Mouse (Mus musculus): Measurements from ENCODE around the gene Nr3c2.

Gene Nr3c2

DNA sequence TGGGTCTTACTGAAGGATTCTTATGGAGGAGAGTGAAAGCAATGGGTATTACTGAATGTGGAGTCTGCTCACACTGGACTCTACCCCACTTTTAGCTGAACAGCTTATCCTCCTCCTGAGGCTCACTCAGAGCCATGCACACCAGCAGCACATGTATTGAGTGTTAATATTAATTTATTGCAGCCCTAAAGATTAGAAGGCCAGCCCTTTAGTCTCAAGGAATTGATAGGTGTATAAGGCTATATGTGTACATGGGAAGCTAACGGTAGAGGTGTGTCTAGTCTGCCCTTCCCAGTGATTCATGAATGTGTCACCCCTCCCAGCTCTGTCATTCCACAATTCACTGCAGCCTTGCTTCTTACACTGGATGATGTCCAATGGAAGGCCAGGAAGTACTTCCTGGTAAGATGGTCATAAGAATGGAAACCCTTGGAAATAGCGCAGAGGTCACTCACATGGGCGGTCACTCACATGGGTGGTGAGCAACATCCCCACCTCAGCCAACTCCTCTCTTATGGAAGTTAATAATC lies 156.3 kb downstream of the Nr3c2 start:
- no peak for DNase-seq (ENCODE audit: low spot score in 2 of 2)

DNA sequence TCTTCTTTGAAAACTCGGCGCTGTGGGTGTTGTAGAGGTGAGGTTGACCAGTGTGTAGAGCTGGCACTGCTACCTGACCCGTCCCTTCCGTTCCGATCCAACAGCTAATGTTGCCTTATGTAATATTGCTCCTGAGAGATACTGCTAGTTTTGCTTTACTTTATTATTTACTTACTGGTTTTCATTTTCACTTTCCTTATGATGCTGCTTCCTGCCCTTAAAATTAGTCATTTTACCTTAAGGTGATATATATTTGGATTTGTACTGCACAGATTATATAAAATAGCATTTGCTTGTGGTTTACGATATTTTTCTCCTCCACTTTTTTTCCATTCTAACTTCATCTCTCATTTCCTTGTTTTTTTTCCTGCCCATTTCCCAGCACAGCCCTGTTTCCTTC lies 157.6 kb downstream of the Nr3c2 start:
- DNase-seq (ENCODE audit: low spot score in 2 of 2), result no peak

DNA sequence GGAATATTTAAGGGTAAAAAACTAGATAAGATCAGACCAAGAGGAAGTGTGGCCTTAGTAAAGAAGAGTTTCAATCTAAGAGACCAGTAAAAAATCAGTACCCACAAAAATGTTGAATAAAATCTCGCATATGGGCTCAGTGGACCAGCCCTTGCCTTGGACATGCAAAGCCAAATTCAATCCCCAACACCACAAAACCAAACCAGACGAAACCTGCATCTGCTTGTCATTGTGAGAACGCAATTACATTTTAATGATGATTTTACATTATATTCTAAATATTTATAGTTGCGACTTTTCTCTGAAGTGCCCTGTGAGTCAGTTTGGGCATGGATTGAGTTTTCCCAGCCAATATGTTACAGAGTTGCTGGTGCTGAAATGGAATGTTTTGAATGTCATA lies 183.4 kb downstream of the Nr3c2 start:
- DNase-seq (ENCODE audit: low spot score in 2 of 2), result no peak

DNA sequence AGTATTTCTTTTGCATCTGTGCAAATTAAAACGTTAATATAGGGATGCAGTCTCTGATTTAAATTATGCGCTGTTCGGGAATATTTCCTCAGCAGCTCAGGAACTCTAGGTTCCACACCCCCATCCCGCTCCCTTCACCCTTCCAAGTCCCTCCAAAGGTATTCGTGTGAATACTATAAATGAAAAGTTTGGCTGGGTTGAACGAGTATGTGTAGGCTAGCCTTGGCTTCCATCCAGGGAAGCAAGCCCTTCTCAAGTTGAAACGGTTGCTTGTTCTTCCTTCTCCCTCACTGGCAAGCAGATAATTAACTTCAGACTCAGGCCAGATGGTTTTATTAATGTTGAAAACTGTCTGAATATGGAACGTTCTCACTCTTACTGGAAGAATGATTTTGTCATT lies 186.8 kb downstream of the Nr3c2 start:
- no peak for DNase-seq (ENCODE audit: low spot score in 2 of 2)

DNA sequence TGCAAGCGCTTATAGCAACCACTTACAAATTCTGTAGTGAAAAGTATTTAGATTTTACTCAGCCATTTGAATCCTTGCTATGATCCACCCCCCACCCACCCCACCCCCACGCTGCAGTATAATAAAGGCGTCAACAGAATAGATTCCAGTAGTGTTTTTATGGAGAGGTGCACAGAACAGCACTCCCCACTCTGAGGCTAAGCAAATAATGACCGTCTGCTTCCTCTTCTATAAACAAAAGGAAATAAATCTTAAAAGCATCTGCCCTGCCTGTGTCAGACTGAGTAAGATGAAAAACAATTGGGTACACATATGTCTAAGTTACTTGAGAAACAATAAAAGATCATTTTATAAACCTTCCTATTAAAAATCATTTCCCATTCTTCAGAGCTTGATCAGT lies 197.5 kb downstream of the Nr3c2 start:
- DNase-seq (ENCODE audit: low spot score in 2 of 2), result no peak

DNA sequence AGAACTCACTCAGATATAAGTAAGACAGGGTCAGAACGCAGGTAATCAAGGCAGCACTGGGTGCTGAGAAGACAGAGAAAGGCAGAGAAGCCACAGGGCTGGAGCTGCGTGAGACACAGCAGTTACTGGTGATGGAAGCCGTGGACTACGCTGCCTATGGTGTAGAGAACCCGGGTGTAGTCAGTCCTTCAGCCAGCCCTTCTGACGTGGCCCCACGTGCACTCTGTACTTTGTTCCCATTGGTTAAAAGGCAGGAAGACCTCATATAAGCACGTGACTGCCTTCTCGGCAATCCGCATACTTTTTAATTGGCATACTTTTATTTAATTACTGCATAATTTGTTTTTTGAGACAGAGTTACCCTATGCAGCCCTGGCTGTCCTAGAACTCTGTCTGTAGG lies 198.9 kb downstream of the Nr3c2 start:
- no peak for DNase-seq (ENCODE audit: low spot score in 2 of 2)

DNA sequence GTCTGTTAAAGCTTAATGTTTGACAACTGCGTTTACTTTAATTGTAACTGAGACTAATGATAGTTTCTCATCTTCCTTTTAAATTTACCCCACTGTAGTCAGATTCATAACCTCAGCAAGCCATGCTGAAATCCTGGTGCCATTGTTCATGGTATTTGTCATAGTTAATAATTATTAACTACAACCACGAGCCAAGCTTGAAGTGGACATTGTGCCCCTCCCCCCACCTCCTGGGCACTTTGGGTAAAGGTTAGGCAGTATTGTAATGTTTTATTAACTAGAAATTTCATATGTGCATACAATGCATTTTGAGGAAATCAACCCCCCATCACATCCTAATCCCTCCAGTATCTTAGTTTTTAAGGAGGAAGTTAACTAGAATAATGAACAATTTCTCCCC lies 201.1 kb downstream of the Nr3c2 start:
- no peak for DNase-seq (ENCODE audit: low spot score in 2 of 2)

DNA sequence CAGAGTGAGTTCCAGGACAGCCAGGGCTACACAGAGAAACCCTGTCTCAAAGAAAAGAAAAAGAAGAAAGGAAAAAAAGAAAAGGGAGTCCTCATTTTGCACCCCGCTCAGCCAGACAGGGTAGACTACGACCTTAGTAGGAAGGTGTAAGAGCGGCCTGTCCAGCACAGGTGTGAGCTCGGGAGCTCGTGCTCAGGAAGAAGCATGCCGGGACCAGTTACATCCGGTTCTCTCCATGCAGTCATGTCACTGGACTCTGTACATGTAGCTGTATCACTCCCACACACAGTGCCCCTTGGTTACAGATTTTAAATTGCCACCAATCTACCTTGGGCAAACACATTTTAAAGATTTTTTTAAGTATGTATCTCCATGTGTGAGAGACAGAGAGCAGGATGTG lies 203.6 kb downstream of the Nr3c2 start:
- no peak for DNase-seq (ENCODE audit: low spot score in 2 of 2)

DNA sequence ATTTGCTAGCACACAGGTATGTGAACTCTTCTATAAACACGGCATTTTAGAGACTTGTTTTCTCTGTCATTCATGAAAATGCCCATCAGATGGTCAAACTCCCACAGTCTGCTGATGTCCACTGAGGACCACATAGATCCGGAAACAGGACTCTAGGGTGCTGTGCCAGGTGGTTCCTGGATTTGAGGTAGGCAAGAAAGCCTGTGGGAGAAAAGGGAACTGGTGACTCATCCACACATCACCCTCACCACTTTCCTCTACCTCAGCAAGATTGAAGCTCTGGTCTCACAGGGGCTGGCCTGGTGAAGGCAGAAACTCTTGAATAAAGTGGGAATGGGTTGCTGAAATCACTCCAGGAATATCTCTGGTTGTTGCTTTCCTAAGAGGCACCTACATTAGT lies 213.5 kb downstream of the Nr3c2 start:
- no peak for DNase-seq (ENCODE audit: low spot score in 2 of 2)

DNA sequence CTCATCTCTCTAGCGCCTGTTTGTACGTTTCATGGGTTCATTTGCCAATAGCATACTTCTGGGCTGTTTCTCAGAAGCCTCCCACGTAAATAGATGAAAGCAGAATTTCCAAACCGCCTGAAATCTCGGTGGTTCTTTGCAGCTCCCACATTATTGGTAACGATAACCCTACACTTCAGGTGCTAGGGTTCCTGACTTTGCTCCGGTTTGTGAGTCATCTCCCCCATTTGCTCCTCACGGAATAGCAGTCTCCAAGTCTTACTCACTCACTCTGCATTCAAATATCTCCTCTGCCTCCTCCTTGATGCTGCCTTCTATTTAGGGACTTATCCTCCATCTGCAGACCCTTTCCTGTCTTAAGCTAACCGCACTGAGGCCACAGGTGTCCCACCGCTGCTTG lies 215.5 kb downstream of the Nr3c2 start:
- DNase-seq (ENCODE audit: low spot score in 2 of 2), result no peak

DNA sequence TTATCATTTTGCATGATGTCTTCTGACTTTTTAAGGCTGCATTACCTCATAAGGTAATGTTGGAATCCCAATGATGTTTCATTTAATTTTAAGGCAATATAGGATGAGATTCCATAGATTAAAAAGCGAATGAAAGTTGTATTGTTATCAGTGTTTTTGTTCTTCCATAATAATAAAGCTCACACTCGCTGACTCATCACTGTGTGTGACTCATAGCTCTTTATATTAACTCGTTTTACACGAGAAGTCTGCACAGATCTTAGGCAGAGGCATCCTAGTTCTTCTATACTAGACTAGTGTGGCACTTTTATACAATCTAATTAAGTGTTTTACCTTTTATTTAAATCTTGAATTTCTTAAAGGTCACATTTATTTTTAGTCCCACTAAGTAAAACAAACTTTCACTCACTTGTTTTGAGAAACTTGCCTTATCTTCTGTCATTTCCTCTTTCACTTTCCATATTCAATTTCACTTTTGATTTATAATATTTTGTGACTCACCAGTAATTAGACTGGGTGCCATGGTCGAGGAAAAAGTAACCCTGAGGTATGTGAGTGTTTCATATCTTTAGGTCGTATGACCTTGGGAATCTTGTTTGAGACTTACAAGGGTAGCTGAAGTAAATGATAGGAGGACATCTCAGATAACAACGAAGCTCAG lies 217.3 kb downstream of the Nr3c2 start:
- DNase-seq (ENCODE audit: low spot score in 2 of 2), result no peak

DNA sequence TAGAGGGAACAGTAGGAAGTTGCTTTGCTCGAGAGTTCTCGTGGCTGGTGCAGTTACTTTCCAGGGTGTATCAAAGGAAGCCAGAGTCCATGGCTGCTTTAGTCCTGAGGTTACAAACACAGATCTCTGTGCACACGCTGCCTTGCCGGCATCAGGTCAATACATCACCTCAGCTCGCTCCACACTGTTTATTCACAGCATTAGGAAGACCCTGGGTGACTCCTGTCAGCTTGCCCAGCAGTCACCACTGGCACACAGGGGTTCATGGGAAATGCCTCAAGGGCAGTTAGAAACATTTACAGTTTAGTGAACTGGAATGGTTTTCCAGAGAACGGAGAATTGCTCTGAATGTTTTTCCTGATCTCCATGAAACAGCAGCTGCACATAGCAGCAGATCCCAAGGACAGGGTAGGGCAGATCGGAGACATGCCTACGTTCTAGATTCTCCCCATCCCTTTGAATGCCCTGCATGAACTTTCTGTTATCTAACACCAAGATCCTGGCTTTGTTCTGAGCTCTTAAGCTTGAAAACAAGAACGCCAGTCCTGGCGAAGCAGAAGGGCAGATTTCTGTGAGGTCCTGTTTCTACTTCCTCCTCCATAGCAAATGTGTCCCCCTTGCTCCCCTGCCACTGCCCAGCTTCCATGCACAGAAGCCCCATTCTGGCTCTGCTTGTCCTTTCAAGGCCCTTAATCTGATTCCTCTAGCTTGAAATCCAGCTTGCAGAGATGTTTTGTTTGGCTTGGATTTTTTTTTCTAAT lies 221.7 kb downstream of the Nr3c2 start:
- no peak for DNase-seq (ENCODE audit: low spot score in 2 of 2)

DNA sequence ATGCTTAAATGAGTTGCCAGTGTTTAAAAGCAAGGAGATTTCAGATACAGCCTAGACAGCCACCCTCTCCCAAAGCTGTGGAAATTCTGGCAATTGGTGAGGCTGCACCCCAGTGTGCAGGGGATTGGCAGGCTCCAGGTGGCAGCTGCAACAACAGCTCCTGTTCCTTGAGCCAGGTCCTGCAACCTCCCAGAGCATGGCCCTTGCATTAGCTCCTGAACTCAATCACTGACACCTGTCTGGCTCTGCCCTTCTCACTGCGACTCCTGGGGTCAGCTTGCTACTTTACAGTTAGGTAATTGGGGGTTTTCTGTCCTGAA lies 222.3 kb downstream of the Nr3c2 start:
- DNase-seq (ENCODE audit: low spot score in 2 of 2), result no peak

DNA sequence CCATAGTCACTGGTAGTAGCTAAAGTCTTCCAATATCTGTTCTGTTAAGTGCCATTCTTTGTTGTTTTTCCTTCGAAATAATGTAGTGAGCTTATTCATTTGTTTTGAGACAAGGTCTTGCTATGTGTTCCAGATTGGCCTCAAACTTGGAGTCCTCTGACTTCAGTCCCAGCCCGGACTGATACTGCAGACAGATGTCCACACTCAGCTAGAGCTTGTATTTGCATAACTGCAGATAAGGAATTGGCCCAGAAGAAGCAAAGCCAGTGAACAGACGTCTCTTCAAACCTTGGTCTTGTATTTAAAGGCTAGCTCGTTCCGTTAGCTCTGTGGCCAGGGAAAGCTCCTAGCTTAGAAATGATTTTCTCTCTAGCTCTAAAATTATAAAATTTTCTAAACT lies 223.1 kb downstream of the Nr3c2 start:
- DNase-seq (ENCODE audit: low spot score in 2 of 2), result no peak

DNA sequence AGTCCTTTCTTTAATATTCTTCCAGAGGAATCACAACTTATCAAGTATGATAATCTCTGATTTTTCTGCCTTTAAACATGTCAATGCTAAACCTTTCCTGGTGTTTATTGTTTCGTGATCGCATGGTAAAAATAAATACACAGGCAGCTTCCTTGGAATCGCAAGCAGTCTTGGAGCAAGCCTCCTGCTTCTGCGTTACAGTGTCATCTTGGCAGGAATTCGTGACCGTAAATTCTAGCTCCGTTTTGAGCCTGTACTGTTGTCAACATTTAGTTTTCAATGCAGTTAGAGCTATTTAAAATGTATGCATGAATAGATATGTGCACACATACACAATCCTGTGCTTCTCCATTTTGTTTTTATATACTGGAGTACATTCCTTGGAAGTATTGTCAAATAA lies 226.5 kb downstream of the Nr3c2 start:
- DNase-seq (ENCODE audit: low spot score in 2 of 2), result no peak

DNA sequence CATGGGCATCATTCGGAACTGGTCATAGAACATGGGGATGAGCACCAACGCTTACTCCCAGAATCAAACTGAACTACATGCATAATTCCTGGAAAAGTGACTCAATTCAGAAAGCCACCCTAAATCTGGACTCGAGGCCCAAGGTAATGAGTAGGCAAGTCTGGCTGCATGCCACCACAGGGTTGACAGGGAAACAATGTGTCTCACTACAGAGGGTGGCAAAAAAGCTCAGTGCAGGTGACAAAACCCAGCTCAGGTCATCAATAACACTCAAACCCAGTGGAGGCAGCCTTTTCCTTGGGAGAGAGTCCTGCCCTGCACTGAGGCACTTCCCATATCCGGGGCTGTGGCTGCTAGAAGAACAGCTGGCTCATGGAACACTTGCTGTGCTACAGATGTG lies 228.8 kb downstream of the Nr3c2 start:
- DNase-seq (ENCODE audit: low spot score in 2 of 2), result no peak

DNA sequence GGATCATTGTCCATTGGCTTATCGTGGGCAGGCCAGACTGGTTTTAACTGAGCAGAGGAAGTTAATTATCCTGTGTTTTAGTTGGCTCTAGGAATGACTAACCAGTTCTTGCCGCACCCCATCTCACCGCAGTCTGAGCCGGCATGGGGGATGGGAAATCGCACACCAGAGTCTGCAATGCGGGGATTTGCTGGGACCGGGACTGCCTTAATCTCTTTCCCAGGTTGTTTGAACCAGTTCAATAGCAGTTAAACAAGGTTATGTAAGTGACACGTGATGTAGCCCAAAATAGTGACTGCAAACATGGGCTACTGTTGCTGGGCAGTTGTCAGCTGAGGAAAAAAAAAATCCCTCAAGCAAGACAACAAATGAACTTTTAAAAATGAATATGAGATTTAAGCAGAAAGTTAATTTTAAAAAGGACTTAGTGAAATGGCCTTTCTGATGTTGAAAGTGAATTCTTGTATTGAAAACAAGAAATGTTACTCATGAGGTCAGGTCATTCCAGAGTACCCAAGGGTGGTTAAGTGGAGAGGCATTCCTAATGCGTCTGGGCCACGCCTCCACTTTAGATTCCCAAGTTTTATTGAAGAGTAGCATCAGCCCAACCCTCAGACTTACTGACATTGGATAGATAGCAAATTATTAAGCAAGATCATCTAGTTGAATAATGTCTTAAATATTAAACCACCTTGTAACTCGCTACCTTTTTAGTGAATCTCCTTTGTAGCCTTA lies 233.8 kb downstream of the Nr3c2 start:
- no peak for DNase-seq (ENCODE audit: low spot score in 2 of 2)

DNA sequence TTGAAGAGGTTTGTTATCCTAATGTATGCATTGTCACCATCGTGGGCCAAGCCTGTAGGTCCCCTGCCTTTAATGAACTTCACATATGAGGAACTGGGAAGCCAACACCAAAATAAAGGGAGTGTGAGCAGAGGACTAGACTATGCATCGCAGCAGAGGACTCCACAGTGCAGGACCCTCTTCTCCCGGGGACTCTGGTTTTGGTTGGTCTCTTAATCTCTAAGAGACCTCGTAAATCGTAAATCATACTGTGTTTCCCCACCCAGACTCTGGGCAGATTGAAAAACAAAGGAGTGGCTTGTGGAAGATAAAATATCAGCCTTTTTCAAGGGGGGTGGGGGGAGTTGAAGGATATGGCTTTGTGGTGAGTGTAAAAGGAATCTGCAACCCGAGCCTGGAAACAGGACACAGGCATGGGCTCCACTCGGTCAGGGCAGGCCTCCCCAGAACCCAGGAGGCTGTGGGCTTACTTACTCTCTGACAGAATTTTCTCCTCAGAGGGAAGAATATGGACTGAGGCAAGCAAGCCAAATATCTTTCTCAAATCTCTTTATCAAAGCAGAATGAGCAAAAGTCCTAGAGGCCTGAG lies 234.6 kb downstream of the Nr3c2 start:
- DNase-seq (ENCODE audit: low spot score in 2 of 2), result no peak

DNA sequence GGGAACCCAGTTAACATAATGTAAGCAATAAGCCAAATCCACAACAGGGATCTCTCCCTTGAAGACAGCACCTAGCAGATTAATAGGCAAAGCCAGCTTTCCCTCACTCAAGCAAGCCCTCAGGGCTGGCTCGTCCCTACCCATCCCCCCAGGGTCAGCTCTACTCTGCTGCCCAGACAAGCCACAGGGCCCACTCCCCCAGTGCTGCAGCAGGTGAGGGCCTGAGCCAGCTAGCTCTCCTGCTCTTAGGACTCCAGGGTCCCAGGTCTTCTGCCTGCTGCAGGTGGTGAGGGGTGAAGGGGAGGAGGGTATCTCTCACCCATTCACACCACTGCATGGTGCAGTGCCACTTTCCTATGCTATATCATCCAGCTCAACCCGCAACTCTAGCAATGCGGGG lies 246.0 kb downstream of the Nr3c2 start:
- no peak for DNase-seq (ENCODE audit: low spot score in 2 of 2)

DNA sequence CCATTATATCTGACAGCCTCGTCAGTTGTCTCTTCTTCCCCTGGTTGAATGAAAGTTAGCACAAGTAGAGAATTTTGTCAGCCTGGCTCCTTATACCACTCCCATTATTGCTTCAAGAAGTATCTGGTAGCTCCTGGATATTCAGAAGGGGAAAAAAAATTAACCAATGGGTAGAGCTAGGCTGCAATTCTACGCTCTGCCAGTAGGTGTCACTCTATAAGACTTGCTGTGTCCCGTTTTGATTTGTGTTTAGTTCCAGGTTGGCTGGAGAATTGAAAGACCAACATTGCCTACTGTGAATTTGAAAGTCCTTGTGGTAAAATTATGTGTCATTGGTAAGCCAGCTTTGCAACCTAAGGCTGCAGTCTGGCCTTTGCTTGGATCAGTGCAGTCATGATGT lies 255.3 kb downstream of the Nr3c2 start:
- no peak for DNase-seq (ENCODE audit: low spot score in 2 of 2)

DNA sequence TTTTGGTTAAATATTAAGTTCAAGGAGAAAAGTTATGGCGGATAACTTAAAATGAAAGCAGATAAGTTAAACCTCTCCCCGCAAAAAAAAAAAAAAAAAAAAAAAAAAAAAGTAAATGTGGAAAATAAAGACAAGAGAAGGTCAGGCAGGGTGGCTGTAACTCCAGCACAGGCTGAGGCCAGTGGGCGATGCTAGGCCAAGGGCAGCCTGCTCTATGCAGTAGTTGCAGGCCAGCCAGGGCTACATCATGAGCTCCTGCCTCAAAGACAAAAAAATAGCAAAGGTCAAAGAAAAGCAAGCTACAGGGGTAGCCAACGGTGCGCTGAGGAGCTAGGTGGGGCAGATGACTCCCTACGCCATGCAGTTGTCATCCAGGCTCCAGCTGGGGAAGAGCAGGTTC lies 270.1 kb downstream of the Nr3c2 start:
- DNase-seq (ENCODE audit: low spot score in 2 of 2), result no peak

DNA sequence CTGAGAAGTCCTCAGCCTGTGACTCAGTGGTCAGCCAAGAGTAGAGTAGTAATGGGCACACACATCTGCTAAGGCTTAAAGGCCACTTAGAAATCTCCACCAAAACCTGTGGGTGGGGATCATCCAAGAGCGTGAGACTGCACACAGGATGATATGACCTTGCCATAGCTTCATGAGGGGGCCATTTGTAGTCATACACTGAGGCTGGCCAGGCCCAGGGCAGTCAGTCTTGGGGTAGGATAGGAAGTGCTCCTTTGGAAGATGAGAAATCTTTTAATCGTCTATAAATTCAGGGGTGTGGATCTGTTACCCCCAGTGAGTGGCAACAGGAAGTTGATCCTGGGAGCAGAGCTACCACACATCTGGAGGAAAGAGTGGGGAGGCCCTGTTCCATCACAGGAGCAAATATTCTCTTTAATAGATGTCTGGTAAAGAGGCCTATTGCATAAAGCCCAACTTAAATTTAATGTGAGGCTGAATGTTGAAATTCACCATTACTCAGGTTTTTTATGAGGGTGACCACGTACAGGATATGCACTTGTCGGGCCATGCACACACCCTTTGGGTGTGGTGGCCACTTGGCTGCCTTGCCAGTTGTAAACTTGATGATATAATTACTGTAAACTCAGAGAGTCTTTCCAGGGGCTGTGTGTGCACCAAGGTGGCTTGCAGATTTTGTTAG lies 270.7 kb downstream of the Nr3c2 start:
- no peak for DNase-seq (ENCODE audit: low spot score in 2 of 2)
